Mouse (Mus musculus): ENCODE results near the gene Ccnyl1. TPM values are rescaled to one million over a fixed set of nuclear protein-coding genes. Genes with fewer than 3 reads are reported as not detected.

Ccnyl1 gene
- polyA plus RNA-seq, 1 experiment from 2014 or later = 4.0 TPM

- Histone ChIP-seq H3K4me1 (ENCODE audit: control insufficient read depth, insufficient read depth, low read length) (no peaks in the 10 kb centered on the region; the same call in 1 of the 2 replicates), H3K27ac (ENCODE audit: low read length) (peak overlapping the region; percentile 56; the same call in 1 of the 2 replicates), H3K36me3 (ENCODE audit: control insufficient read depth, insufficient read depth, low read length) (no peaks in the 10 kb centered on the region), H3K4me2 (ENCODE audit: low read depth, low read length) (no peak overlapping the region), H3K4me3 (replicated peaks; ENCODE audit: low read length) (no peak overlapping the region), H3K9me3 (replicated peaks; ENCODE audit: control insufficient read depth, low read length) (no peaks in the 10 kb centered on the region), H3K27me3 (ENCODE audit: control insufficient read depth, insufficient read depth, low read length) (no peaks in the 10 kb centered on the region), H3K9ac (ENCODE audit: low read length) (no peak overlapping the region)
- 61% methylated on average over 2 of the region's 2 CpGs for WGBS
- ATAC-seq (ENCODE audit: insufficient read depth, low FRiP score) = peak; percentile 84; the same call in 1 of the 2 replicates
Observed at GRCm38 (mm10) chr1:64715458-64715857, 25.2 kb downstream of the Ccnyl1 start.

DNA sequence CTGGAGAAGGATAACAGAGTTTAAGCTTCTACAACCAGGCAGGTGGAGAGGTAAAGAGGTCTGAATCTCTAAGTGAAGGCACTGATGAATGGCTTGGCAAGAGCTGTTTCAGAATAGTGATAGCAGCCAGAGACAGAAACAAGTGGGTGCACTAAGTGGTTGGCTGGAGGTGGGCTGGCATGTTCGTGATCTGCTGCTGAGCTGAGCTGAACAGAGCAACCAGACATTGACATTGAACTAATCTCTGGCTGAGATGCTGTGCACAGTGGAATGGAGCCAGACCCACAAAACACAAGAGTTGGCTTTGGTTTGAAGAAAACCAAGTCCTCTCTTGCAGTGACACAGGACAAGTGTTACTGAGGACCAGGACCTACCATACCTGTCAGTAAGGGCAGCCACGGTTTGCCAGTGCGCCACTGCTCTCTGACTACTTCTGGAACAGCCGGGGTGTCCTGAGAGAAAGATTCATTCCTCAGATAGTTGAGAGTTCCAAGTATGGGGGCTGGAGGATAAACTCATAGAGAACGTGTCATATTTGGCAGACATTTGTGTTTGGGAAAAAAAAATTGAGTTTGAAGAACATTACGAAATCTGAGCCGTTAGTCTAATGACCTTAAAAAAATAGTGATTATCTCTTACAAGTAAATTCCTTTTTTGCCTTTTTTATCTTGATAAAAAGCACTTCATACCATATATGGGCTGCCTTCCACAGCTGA is 26.5 kb downstream of the Ccnyl1 start:
- no peaks in the 10 kb centered on the region for H3K36me3 ChIP-seq (ENCODE audit: control insufficient read depth, insufficient read depth, low read length)

DNA sequence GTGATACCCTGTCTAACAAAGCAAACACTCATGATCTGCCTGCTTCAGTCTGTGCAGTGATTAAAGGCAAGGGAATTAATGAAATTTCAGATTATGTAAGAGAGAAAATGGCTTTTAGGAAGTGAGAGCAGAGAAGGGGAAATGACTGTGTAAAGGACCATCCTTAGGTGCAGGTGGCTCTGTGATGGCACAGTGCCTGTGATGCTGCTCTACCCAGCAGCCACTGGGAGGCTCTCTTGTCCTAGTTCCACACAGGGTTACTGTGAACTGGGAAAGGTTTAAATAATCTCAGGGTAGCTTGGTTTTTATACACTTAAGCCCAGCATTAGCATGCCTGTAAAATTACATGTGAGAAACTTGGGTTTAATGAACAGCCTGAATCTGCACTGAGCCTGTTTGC is 27.2 kb downstream of the Ccnyl1 start:
- no peak overlapping the region for H3K9ac ChIP-seq (ENCODE audit: low read length)
- ATAC-seq (ENCODE audit: insufficient read depth, low FRiP score) = peak; percentile 68; the same call in 1 of the 2 replicates
- no peak overlapping the region for H3K4me2 ChIP-seq (ENCODE audit: low read depth, low read length)
- H3K27ac ChIP-seq (ENCODE audit: low read length) = no peak overlapping the region
- H3K4me3 ChIP-seq (replicated peaks; ENCODE audit: low read length) = no peak overlapping the region
- no peaks in the 10 kb centered on the region for H3K27me3 ChIP-seq (ENCODE audit: control insufficient read depth, insufficient read depth, low read length)
- H3K9me3 ChIP-seq (replicated peaks; ENCODE audit: control insufficient read depth, low read length) = no peaks in the 10 kb centered on the region
- H3K36me3 ChIP-seq (ENCODE audit: control insufficient read depth, insufficient read depth, low read length) = no peaks in the 10 kb centered on the region
- no peaks in the 10 kb centered on the region; the same call in 1 of the 2 replicates for H3K4me1 ChIP-seq (ENCODE audit: control insufficient read depth, insufficient read depth, low read length)

More for the DNA sequence above, 26.5 kb downstream of the Ccnyl1 start:
- no peak overlapping the region for H3K4me2 ChIP-seq (ENCODE audit: low read depth, low read length)
- H3K27me3 ChIP-seq (ENCODE audit: control insufficient read depth, insufficient read depth, low read length) = no peaks in the 10 kb centered on the region
- no peak overlapping the region for H3K4me3 ChIP-seq (replicated peaks; ENCODE audit: low read length)
- no peaks in the 10 kb centered on the region; the same call in 1 of the 2 replicates for H3K4me1 ChIP-seq (ENCODE audit: control insufficient read depth, insufficient read depth, low read length)
- H3K27ac ChIP-seq (ENCODE audit: low read length) = no peak overlapping the region
- no peak overlapping the region for H3K9ac ChIP-seq (ENCODE audit: low read length)
- no peaks in the 10 kb centered on the region for H3K9me3 ChIP-seq (replicated peaks; ENCODE audit: control insufficient read depth, low read length)
- peak; percentile 25; the same call in 1 of the 2 replicates for ATAC-seq (ENCODE audit: insufficient read depth, low FRiP score)
- WGBS = 74% methylated on average over 7 of the region's 7 CpGs

DNA sequence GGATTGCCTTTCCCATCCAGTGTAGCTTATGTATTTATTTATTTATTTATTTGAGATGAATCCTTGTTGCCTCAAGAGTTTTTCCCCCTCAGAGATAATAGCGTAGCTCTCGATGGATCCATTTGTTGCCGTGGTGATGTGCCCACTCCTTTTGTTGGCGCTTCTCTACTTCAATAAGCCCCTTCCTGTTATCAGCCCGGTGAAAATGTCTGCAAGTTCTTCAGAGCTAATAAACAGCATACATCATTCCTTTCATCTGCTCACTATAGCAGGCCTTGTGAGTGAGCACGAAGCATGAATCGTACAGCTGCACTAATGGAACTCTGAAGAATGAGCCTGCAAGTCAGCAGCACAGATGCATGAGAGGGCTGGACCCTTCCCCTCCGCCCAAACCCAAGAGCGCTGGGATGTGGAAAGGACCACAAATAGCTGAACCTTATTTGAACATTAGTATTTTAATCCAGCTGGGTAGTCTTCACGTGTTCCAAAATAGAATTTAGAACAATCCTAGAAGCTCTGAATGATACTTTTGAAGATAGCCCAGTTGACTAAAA is 30.9 kb downstream of the Ccnyl1 start:
- no peaks in the 10 kb centered on the region for H3K4me1 ChIP-seq (ENCODE audit: control insufficient read depth, insufficient read depth, low read length)
- WGBS = 54% methylated on average over 10 of the region's 10 CpGs
- H3K4me2 ChIP-seq (ENCODE audit: low read depth, low read length) = no peak overlapping the region
- no peaks in the 10 kb centered on the region for H3K9me3 ChIP-seq (replicated peaks; ENCODE audit: control insufficient read depth, low read length)
- peaks cover 2% of the 10 kb centered on the region; the same call in 1 of the 2 replicates for H3K36me3 ChIP-seq (ENCODE audit: control insufficient read depth, insufficient read depth, low read length)
- H3K27me3 ChIP-seq (ENCODE audit: control insufficient read depth, insufficient read depth, low read length) = no peaks in the 10 kb centered on the region
- no peak for ATAC-seq (ENCODE audit: insufficient read depth, low FRiP score)
- no peak overlapping the region for H3K4me3 ChIP-seq (replicated peaks; ENCODE audit: low read length)
- no peak overlapping the region for H3K27ac ChIP-seq (ENCODE audit: low read length)
- H3K9ac ChIP-seq (ENCODE audit: low read length) = no peak overlapping the region

DNA sequence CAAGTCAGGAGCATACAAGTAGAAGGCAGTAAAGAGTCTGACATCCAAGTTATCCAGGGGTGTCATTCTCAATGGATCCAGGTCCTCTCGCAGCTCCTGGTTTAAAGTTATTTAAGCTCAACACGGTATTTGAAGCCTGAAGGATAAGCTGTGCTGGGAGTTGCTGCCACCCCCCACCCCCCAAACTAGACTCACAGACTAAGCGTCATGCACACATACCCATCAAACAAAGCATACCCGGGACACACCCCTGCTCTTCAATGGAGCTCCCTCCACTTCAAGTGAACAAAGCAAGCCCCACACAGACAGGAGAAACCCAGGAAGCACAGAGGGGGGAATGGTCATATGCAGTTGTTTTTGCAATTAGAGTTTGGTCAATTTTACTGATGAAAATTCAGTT is 39.8 kb downstream of the Ccnyl1 start:
- no peak overlapping the region for H3K9ac ChIP-seq (ENCODE audit: low read length)
- peaks cover 3% of the 10 kb centered on the region; the same call in 1 of the 2 replicates for H3K4me1 ChIP-seq (ENCODE audit: control insufficient read depth, insufficient read depth, low read length)
- no peak overlapping the region for H3K4me3 ChIP-seq (replicated peaks; ENCODE audit: low read length)
- H3K36me3 ChIP-seq (ENCODE audit: control insufficient read depth, insufficient read depth, low read length) = peaks cover 2% of the 10 kb centered on the region; the same call in 1 of the 2 replicates
- no peaks in the 10 kb centered on the region for H3K9me3 ChIP-seq (replicated peaks; ENCODE audit: control insufficient read depth, low read length)
- H3K27ac ChIP-seq (ENCODE audit: low read length) = no peak overlapping the region
- WGBS = 52% methylated on average over 4 of the region's 4 CpGs
- H3K4me2 ChIP-seq (ENCODE audit: low read depth, low read length) = no peak overlapping the region
- no peak for ATAC-seq (ENCODE audit: insufficient read depth, low FRiP score)
- H3K27me3 ChIP-seq (ENCODE audit: control insufficient read depth, insufficient read depth, low read length) = no peaks in the 10 kb centered on the region; the same call in 1 of the 2 replicates

DNA sequence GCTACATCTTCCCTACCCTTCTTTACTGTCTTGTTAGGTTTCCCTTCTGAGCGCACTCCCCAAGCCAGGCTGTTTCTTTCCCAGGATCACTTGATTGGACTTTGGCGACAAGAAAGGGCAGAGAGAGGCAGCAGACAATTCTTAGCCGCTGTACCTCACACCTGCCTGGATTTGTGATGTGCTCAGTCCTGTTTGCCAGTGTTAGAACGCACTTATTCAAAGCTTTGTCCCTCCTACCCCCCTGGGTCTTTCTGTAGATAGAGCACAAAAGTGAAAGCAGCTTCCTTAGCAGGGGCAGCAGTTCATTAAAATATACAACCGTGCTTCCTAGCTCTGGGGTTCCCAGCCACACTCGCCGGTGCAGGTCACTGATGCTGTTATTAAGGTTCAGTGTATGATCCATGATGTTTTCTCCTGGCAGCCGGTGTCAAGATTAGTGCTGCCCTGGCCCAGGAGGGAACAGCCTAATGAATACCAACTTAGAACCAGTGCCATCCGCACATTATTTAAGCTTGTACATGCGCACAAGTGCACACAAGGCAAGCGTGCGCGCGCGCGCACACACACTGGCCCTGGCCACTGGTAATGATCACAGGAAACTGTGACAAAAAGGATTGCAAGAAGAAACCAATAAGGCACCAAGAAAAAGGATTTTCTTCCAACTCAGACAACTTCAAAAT is 41.2 kb downstream of the Ccnyl1 start:
- no peak for ATAC-seq (ENCODE audit: insufficient read depth, low FRiP score)
- 61% methylated on average over 16 of the region's 16 CpGs for WGBS
- H3K4me2 ChIP-seq (ENCODE audit: low read depth, low read length) = peak overlapping the region; percentile 94

DNA sequence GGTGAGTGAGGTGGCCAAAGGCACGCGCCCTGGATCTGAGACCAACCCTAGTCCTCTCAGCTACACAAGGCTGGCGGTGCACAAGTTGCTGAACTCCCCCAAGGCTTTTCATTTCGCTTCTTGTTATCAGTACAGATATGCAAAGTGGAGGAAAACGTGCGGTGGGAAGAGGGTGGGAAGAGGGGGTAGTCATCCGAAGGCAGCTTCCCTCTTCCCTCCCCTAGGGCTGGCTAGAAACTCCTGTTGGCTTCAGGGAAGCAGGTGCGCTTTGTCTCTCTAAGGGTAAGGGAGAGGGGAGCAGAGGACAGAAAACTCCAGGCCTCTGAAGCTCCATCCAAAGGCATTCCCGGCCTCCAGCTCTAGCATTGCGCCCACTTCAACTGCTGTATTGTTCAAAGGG is 41.9 kb downstream of the Ccnyl1 start:
- Histone ChIP-seq H3K27ac (ENCODE audit: low read length) (no peak overlapping the region), H3K4me1 (ENCODE audit: control insufficient read depth, insufficient read depth, low read length) (peaks cover 3% of the 10 kb centered on the region; the same call in 1 of the 2 replicates), H3K4me2 (ENCODE audit: low read depth, low read length) (peak overlapping the region; percentile 94), H3K36me3 (ENCODE audit: control insufficient read depth, insufficient read depth, low read length) (no peaks in the 10 kb centered on the region), H3K27me3 (ENCODE audit: control insufficient read depth, insufficient read depth, low read length) (peaks cover 6% of the 10 kb centered on the region; the same call in 1 of the 2 replicates), H3K9ac (ENCODE audit: low read length) (peak overlapping the region; percentile 45; the same call in 1 of the 2 replicates), H3K4me3 (replicated peaks; ENCODE audit: low read length) (peak overlapping the region; percentile 75), H3K9me3 (replicated peaks; ENCODE audit: control insufficient read depth, low read length) (no peaks in the 10 kb centered on the region)
- 44% methylated on average over 10 of the region's 10 CpGs for WGBS
- ATAC-seq (ENCODE audit: insufficient read depth, low FRiP score) = no peak

More for the DNA sequence above, 41.2 kb downstream of the Ccnyl1 start:
- Histone ChIP-seq H3K4me1 (ENCODE audit: control insufficient read depth, insufficient read depth, low read length) (peaks cover 3% of the 10 kb centered on the region; the same call in 1 of the 2 replicates), H3K27ac (ENCODE audit: low read length) (no peak overlapping the region), H3K4me3 (replicated peaks; ENCODE audit: low read length) (peak overlapping the region; percentile 75), H3K9ac (ENCODE audit: low read length) (peak overlapping the region; percentile 17; the same call in 1 of the 2 replicates), H3K36me3 (ENCODE audit: control insufficient read depth, insufficient read depth, low read length) (no peaks in the 10 kb centered on the region), H3K27me3 (ENCODE audit: control insufficient read depth, insufficient read depth, low read length) (peaks cover 6% of the 10 kb centered on the region; the same call in 1 of the 2 replicates), H3K9me3 (replicated peaks; ENCODE audit: control insufficient read depth, low read length) (no peaks in the 10 kb centered on the region)

- 0 out of 2 replicates have a peak overlapping the region, but pooled peaks have one; percentile 2 for H3K27ac ChIP-seq (ENCODE audit: low read length)
- peaks cover 6% of the 10 kb centered on the region; the same call in 1 of the 2 replicates for H3K27me3 ChIP-seq (ENCODE audit: control insufficient read depth, insufficient read depth, low read length)
- no peaks in the 10 kb centered on the region for H3K9me3 ChIP-seq (replicated peaks; ENCODE audit: control insufficient read depth, low read length)
- no peaks in the 10 kb centered on the region for H3K36me3 ChIP-seq (ENCODE audit: control insufficient read depth, insufficient read depth, low read length)
- no peak for ATAC-seq (ENCODE audit: insufficient read depth, low FRiP score)
- H3K4me2 ChIP-seq (ENCODE audit: low read depth, low read length) = peak overlapping the region; percentile 94
- WGBS = 50% methylated on average over 7 of the region's 7 CpGs
- H3K4me3 ChIP-seq (replicated peaks; ENCODE audit: low read length) = peak overlapping the region; percentile 75
- H3K4me1 ChIP-seq (ENCODE audit: control insufficient read depth, insufficient read depth, low read length) = peaks cover 3% of the 10 kb centered on the region; the same call in 1 of the 2 replicates
- peak overlapping the region; percentile 2; the same call in 1 of the 2 replicates for H3K9ac ChIP-seq (ENCODE audit: low read length)
Observed at GRCm38 (mm10) chr1:64732637-64733200, 42.5 kb downstream of the Ccnyl1 start.

Measured in stomach, embryonic 16.5 days (tissue).